Mouse (Mus musculus) olfactory bulb, adult 2 months (tissue): Measurements from ENCODE around the gene Polr2c. TPM values are rescaled to one million over a fixed set of nuclear protein-coding genes. Genes with fewer than 3 reads are reported as not detected.
A peak's percentile ranks its signal among the peaks of the same experiment; 100 is the strongest.

ENCODE experiments used
- H3K27ac ChIP-seq: fragments of 200-500 bp; 2 replicates; pipeline ENCODE4 v1.5.1; 2012; ENCODE audit warnings: low read depth, low read length; ENCODE audit not compliant: insufficient read depth
- H3K4me1 ChIP-seq: fragments of 200-500 bp; 2 replicates; pipeline ENCODE4 v1.6.1; 2012; ENCODE audit warnings: low read length; ENCODE audit not compliant: control insufficient read depth, insufficient read depth
- H3K4me3 ChIP-seq: fragments of 200-500 bp; 2 replicates; pipeline ENCODE4 v1.5.1; 2012; ENCODE audit warnings: mild to moderate bottlenecking, low read depth, low read length, moderate library complexity; ENCODE audit not compliant: insufficient read depth
- CTCF ChIP-seq: fragments of 200-500 bp; IDR thresholded peaks from 2 replicates; pipeline ENCODE4 v1.5.1; 2012; ENCODE audit warnings: low read depth, mild to moderate bottlenecking, low read length, moderate library complexity; ENCODE audit not compliant: insufficient read depth
- POLR2A ChIP-seq: fragments of 200-500 bp; IDR thresholded peaks from 2 replicates; pipeline ENCODE4 v1.6.1; 2012; ENCODE audit warnings: mild to moderate bottlenecking, low read depth, low read length, moderate library complexity; ENCODE audit not compliant: insufficient read depth
- WGBS: fragments of 180-500 bp; shearing (Covaris S2); methylation state at CpG from one replicate; pipeline ENCODE4 v1.1.7; 2018; 5-methylcytosine and 5-hydroxymethylcytosine counted together
- polyA plus RNA-seq: library from polyadenylated mRNA; stranded (reverse); fragments of >200 nt; gene quantifications from 2 replicates; pipeline ENCODE4 v1.2.4, GENCODE M21; 2012; ENCODE audit warnings: low replicate concordance; ENCODE audit not compliant: missing spikeins, insufficient read depth, insufficient read length

Polr2c gene
- polyA plus RNA-seq, 1 experiment, result not detected

DNA sequence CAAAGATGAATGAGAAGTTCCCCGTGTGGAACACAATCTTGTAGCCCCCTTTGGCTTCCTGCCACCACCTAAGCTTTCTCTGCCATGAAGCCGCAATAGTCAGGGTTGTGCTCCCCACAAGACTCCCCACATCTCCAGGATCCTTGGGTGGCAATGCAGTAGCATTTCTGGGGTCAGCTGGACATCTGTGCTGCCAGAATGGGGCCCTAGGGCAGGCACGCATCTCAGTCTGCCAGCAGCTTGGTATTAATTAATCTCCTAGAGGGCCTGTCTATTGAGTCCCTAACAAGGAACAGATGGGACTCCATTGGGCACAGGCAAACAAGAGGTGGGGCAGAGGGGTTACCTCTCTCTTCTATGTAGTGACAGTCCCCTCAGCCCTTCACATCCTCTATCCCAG lies 14.9 kb downstream of the Polr2c start:
- H3K4me1 ChIP-seq, result peaks cover 52% of the 10 kb centered on the region
- no peak overlapping the region for H3K4me3 ChIP-seq
- TF ChIP-seq CTCF, result no peak
- no peak for TF ChIP-seq POLR2A
- no peak overlapping the region for H3K27ac ChIP-seq
- WGBS, result 76% methylated on average over 3 of the region's 3 CpGs

DNA sequence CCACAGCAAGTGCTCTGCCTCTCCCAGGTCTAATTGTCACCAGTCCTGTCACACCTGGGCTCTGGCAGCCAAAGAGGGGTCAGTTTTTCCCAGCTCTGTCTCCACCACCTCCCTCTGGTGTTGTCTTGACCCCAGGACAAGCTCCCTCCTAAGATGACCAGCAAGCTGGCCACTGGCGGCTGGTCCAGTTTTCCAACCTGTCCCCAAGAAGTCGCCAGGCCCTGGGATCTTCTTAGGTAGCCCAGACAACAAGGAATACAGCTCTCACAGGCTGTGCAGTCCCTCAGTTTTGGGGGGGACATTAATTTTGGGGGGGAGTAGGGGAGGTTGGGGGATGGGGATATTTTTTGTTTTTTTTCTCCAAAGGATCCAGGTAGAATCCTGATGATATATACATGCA lies 15.3 kb downstream of the Polr2c start:
- no peak overlapping the region for H3K4me3 ChIP-seq
- no peak for TF ChIP-seq POLR2A
- TF ChIP-seq CTCF, result no peak
- WGBS, result 91% methylated on average over 2 of the region's 2 CpGs
- peaks cover 52% of the 10 kb centered on the region for H3K4me1 ChIP-seq
- H3K27ac ChIP-seq, result no peak overlapping the region

DNA sequence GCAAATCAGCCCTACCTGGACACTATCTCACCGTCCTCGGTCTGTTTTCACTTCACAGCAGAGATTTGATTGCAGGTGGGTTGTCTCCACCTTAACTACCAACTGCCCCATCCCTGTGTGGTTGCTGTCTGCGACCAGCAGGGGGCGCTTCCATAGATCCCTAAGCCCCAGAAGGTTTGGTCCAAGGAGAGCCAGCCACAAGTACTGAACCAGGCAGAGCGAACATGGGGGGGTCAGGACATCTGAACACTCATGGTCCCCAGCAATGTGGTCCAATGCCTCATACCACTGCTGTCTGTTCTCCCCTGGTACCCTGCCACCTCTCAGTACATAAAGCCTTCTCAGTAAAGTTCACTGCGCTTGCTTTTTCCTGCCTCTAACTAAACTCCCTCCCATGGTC lies 17.1 kb downstream of the Polr2c start:
- H3K4me3 ChIP-seq, result no peak overlapping the region
- no peak overlapping the region for H3K27ac ChIP-seq
- WGBS, result 11% methylated on average over 6 of the region's 6 CpGs
- TF ChIP-seq CTCF (peak; percentile 71), POLR2A (no peak)
- H3K4me1 ChIP-seq, result peaks cover 42% of the 10 kb centered on the region

DNA sequence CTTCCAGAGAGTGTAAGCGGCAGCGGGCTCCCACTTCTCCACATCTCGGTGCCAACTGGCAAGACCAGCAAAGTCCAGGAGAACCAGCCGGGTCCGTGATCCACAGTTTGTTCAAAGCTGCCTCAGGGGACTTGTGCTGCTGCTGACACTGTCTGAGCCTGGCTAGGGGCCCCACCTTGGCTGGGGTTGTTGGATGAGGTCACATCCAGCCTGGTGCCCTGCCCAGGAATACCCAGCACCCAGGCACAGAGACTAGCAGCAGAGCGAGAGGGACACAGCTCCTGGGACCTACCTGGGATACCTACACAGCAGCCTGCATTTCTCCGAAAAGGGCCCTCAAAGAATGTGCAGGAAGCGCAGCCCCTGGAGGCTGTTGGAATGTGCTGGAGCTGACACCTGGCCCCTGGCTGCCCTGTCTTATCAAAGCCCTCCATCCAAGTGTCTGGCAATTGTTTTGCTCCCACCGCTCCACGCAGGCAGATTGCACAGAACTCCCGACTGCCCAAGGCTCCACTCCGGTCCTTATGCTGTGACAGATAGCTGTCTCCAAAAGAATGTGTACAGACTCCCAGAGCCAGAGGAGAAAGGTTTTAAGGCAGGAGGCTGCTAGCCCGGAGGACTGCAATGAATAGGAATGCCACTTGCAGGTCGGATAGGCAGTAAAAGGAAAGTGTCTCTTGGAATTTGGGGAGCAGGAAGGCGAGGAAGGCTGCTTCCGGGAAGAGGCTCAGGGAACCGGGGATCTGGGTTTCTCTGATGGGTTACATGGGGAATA lies 18.0 kb downstream of the Polr2c start:
- 20% methylated on average over 17 of the region's 17 CpGs for WGBS
- H3K27ac ChIP-seq, result no peak overlapping the region
- TF ChIP-seq CTCF, result no peak
- no peak for TF ChIP-seq POLR2A

GRCm38 (mm10) chr8:94875871-94876150 lies 18.6 kb downstream of the Polr2c start:
- TF ChIP-seq CTCF (no peak), POLR2A (no peak)
- Histone ChIP-seq H3K27ac (no peak overlapping the region), H3K4me1 (peaks cover 27% of the 10 kb centered on the region), H3K4me3 (peak overlapping the region; percentile 60)
- 1% methylated on average over 19 of the region's 20 CpGs for whole genome bisulfite sequencing

More for the DNA sequence above, 18.0 kb downstream of the Polr2c start:
- peaks cover 33% of the 10 kb centered on the region for H3K4me1 ChIP-seq
- H3K4me3 ChIP-seq, result peak overlapping the region; percentile 60

DNA sequence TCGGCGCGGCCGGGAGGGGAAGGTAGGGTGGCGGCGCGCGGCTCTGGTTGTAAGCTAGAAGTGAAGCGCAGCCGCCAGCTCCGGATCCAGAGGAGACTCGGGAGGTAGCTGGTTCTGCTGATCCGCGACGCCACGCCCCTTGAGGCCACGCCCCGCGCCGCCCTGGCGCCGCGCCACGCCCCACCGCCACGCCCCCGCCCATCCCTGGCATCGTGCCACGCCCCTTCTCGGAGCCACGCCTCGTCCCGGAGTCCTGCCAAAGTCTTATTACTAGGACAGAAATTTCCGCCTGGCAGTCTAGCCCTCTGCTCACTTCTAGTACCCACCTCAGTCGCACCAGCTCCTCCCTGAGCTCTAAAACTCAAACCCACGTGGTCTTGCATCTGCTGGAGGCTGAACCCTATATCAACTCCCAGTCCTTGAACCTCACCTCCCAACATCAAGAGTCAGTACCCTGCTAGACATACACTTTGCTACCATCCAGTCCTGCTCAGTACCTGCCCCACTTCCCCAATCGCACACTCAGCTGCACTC lies 19.0 kb downstream of the Polr2c start, which contains the start of gene Dok4:
Gene Dok4, minus strand, starts transcription at position 134 of the 534 bp plus-strand sequence.
- H3K27ac ChIP-seq, result no peak within 1 kb of the TSS
- TF ChIP-seq CTCF (no peak), POLR2A (no peak)
- WGBS, result 2% methylated on average over 37 of the region's 37 CpGs
- H3K4me1 ChIP-seq, result peaks cover 23% of the 10 kb centered on the region
- peak within 1 kb of the TSS; percentile 60 for H3K4me3 ChIP-seq

DNA sequence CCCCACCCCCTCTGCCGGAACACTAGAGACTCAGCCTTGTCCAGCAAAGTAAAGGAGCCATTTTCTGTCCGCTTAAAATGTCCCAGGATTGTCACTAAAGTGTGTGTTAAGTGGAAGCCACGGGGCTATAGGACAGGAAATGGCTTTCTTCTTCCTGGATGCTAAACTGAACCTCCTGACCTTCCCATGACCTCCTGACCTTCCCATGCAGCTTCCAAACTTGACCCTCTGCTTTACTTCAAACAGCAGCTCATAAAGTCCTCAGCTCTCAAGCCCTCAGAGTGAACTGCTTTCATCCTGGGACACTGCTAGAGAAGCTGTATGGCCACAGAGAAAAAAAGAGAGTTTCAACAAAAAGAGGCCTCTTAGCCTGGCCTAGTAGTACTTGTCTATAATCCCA lies 19.6 kb downstream of the Polr2c start:
- H3K27ac ChIP-seq, result no peak overlapping the region
- no peak overlapping the region for H3K4me3 ChIP-seq
- H3K4me1 ChIP-seq, result peaks cover 19% of the 10 kb centered on the region
- TF ChIP-seq POLR2A, result no peak
- no peak for TF ChIP-seq CTCF
- 64% methylated on average over 3 of the region's 3 CpGs for WGBS

DNA sequence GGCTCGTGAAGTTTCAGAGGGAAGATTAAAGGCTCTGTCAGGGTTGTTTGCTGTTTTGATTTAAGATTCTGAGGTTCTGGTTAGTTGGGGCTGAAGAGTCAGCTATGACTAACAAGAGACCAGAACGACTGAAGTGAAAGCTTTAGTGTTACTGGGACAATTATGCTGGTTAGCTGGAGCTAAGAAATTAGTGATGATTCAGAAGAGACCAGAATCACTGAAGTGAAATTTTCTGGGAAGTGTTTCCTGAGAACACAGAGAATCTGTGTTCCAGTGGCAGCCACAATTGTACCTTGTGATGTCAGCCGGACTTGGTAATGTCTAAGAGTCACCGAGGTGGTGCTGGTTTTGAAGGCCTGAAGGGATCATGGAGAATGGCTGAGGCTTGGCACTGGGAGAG lies 23.5 kb downstream of the Polr2c start:
- Histone ChIP-seq H3K4me1 (peaks cover 8% of the 10 kb centered on the region), H3K4me3 (no peak overlapping the region), H3K27ac (no peak overlapping the region)
- TF ChIP-seq CTCF, result no peak
- TF ChIP-seq POLR2A, result no peak
- WGBS, result 43% methylated on average over 4 of the region's 4 CpGs

DNA sequence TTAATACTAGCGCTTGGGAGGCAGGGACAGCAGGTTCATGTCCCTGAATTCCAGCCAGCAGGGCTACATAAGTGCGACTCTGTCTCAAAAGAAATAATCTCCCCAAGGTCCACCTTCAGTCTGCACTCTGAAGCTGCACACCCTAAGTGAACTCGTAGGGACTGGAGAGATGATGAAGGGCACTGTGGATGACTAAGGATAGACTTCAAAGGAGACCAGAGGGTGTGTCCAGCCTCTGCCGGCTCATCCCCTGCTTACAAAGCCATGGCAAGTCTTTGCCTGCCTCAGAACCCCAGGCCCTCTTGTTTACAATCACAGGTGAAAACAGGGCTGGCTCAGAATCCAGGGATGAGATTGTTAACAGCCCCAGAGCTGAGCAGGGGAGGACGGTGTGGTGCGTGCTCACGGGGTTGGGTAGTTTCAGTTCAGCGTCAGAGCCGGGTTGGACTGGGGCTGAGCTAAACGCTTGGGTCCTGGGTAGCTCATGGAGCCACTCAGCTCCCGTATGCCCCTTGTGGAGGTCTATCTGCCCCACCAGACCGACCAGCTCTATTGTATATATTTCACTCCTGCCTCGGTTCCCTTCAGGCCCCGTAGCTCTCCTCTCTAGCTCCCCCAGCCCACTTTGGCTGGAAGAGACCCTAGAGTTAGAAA lies 31.3 kb downstream of the Polr2c start:
- WGBS, result 46% methylated on average over 14 of the region's 14 CpGs
- Histone ChIP-seq H3K27ac (no peak overlapping the region), H3K4me1 (0 out of 2 replicates have a peak, but pooled peaks cover 2% of the 10 kb centered on the region), H3K4me3 (no peak overlapping the region)
- TF ChIP-seq POLR2A (no peak), CTCF (no peak)
